In the genomic region with DNA sequence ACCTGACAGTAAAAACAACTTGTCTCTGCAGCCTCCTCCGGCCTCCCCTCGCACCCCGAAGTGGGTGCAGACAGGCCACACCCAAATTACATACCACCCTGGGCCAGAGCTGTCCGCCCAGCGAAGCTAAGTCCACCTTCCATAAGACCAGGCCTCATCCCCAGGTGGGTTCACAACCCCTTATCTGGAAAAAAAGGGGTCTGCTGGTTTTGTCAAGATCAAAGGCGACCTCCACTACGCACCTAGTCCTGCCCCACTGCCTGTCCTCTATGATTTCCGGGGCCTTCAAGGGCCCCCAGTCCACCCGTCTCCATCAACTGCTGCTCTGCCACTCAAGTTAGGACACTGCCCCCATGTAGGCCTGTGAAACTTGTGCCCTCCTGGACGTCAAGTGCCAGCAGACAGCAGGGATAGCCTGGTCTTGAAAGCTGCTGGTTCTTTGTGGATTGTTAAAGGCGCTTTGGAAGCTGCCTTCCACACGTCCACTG, we compare ENCODE assay signal across 8 mouse cellular contexts. TPM values are rescaled to one million over a fixed set of nuclear protein-coding genes. Genes with fewer than 3 reads are reported as not detected.
DNase-seq lines count a peak whose midpoint lies in the region; ATAC-seq lines count a peak whose summit lies in the region.

No protein-coding gene starts in this region.

- H3K4me3 ChIP-seq in heart, embryonic 16.5 days (ENCODE audit: low read length): peak overlapping the region; percentile 49
- H3K4me3 ChIP-seq in liver, embryonic 16.5 days (ENCODE audit: low read depth, low read length): peak overlapping the region; percentile 67

- ATAC-seq in heart, embryonic 16.5 days (replicated peaks; ENCODE audit: extremely low read depth, insufficient read depth, low FRiP score): no peak
- peak; percentile 13 for ATAC-seq in granulocyte monocyte progenitor cell, adult 5-6 weeks (replicated peaks; ENCODE audit: poor library complexity, severe bottlenecking)
- ATAC-seq in liver, embryonic 16.5 days (ENCODE audit: low read depth): no peak

- 50% methylated on average over 12 of the region's 12 CpGs for WGBS in heart, embryonic 16.5 days
- 24% methylated on average over 12 of the region's 12 CpGs for WGBS in liver, embryonic 16.5 days (ENCODE audit: insufficient replicate concordance)

- DNase-seq in heart, adult 9 months (ENCODE audit: low spot score in 2 of 2): no peak
- DNase-seq in NIH3T3 (ENCODE audit: low read depth): peak; percentile 71
- DNase-seq in thymus, postnatal 10 days (ENCODE audit: low spot score in 2 of 2): peak; percentile 37 to 44
- no peak for DNase-seq in adrenal gland, postnatal 25 days
- DNase-seq in cerebellum, postnatal 10 days: no peak

- peaks cover 82% of the 10 kb centered on the region for H3K4me1 ChIP-seq in heart, embryonic 16.5 days (ENCODE audit: control insufficient read depth, insufficient read depth, low read length)
- peaks cover 92% of the 10 kb centered on the region for H3K4me1 ChIP-seq in liver, embryonic 16.5 days (ENCODE audit: control insufficient read depth, low read depth, low read length)

- no peaks in the 10 kb centered on the region for H3K27me3 ChIP-seq in heart, embryonic 16.5 days (ENCODE audit: control insufficient read depth, insufficient read depth, low read length)
- H3K27me3 ChIP-seq in liver, embryonic 16.5 days (ENCODE audit: control insufficient read depth, insufficient read depth, low read depth, low read length): no peaks in the 10 kb centered on the region

- peak overlapping the region; percentile 100 for H3K27ac ChIP-seq in heart, embryonic 16.5 days (ENCODE audit: low read length)
- H3K27ac ChIP-seq in liver, embryonic 16.5 days (ENCODE audit: low read length): peak overlapping the region; percentile 96

- peak overlapping the region; percentile 71 for H3K4me2 ChIP-seq in heart, embryonic 16.5 days (ENCODE audit: low read depth, low read length)
- peak overlapping the region; percentile 76 for H3K4me2 ChIP-seq in liver, embryonic 16.5 days (ENCODE audit: low read depth, low read length)

- H3K9me3 ChIP-seq in heart, embryonic 16.5 days (replicated peaks; ENCODE audit: control insufficient read depth, low read length): no peaks in the 10 kb centered on the region
- H3K9me3 ChIP-seq in liver, embryonic 16.5 days (replicated peaks; ENCODE audit: control insufficient read depth, low read length): no peaks in the 10 kb centered on the region

- peak overlapping the region; percentile 76 for H3K9ac ChIP-seq in heart, embryonic 16.5 days (ENCODE audit: low read length)
- H3K9ac ChIP-seq in liver, embryonic 16.5 days (ENCODE audit: low read depth, low read length): peak overlapping the region; percentile 80

- no peaks in the 10 kb centered on the region for H3K36me3 ChIP-seq in heart, embryonic 16.5 days (ENCODE audit: control insufficient read depth, insufficient read depth)
- no peaks in the 10 kb centered on the region for H3K36me3 ChIP-seq in liver, embryonic 16.5 days (ENCODE audit: control insufficient read depth, insufficient read depth)

RNA-seq across cellular contexts. Expression of gene Frmd8, which starts 30.2 kb away (rescaled TPM):
- polyA plus RNA-seq in heart, embryonic 16.5 days (2015; fragmentation: Nextera tagmentation; extraction: Ambion mirVana): 33.6 and 34.8 TPM in 2 replicates
- total RNA-seq in granulocyte monocyte progenitor cell, adult 5-6 weeks (2014; fragmentation: Nextera tagmentation): 17.9 and 25.4 TPM in 2 replicates
- total RNA-seq in granulocyte monocyte progenitor cell, adult 5-6 weeks (2017): 19.0 and 28.4 TPM in 2 replicates
- polyA plus RNA-seq in liver, embryonic 16.5 days (2015; fragmentation: Nextera tagmentation; extraction: Ambion mirVana): 13.9 and 14.0 TPM in 2 replicates
- 40.4 and 63.3 TPM in 2 replicates for total RNA-seq in adrenal gland, postnatal 25 days (2021)

RNA-seq across cellular contexts. Expression of gene Slc25a45, which starts 32.7 kb away (rescaled TPM):
- polyA plus RNA-seq in heart, embryonic 16.5 days (2015; fragmentation: Nextera tagmentation; extraction: Ambion mirVana): 4.6 and 5.0 TPM in 2 replicates
- 38.2 and 44.5 TPM in 2 replicates for total RNA-seq in granulocyte monocyte progenitor cell, adult 5-6 weeks (2014; fragmentation: Nextera tagmentation)
- 35.5 and 35.6 TPM in 2 replicates for total RNA-seq in granulocyte monocyte progenitor cell, adult 5-6 weeks (2017)
- 6.3 and 6.9 TPM in 2 replicates for polyA plus RNA-seq in liver, embryonic 16.5 days (2015; fragmentation: Nextera tagmentation; extraction: Ambion mirVana)
- total RNA-seq in adrenal gland, postnatal 25 days (2021): 39.1 and 39.7 TPM in 2 replicates

RNA-seq across cellular contexts. Expression of gene Tigd3, which starts 49.1 kb away (rescaled TPM):
- 1.5 and 1.6 TPM in 2 replicates for polyA plus RNA-seq in heart, embryonic 16.5 days (2015; fragmentation: Nextera tagmentation; extraction: Ambion mirVana)
- total RNA-seq in granulocyte monocyte progenitor cell, adult 5-6 weeks (2014; fragmentation: Nextera tagmentation): 1.1 and 2.5 TPM in 2 replicates
- 2.3 and 4.4 TPM in 2 replicates for total RNA-seq in granulocyte monocyte progenitor cell, adult 5-6 weeks (2017)
- polyA plus RNA-seq in liver, embryonic 16.5 days (2015; fragmentation: Nextera tagmentation; extraction: Ambion mirVana): 2.3 and 2.6 TPM in 2 replicates
- 1.3 and 2.0 TPM in 2 replicates for total RNA-seq in adrenal gland, postnatal 25 days (2021)

Comparison
In these comparisons a context has a peak if more than half of its experiments do, and no peak if none do; other contexts are left out.
1. DNase-seq: peak in NIH3T3 (single experiment) and thymus, postnatal 10 days (2 of 2); none in heart, adult 9 months (0 of 2), adrenal gland, postnatal 25 days (single experiment) and cerebellum, postnatal 10 days (0 of 2).